Mouse (Mus musculus) thymus, adult 2 months (tissue): ENCODE measurements around the gene Klhl23. TPM values are rescaled to one million over a fixed set of nuclear protein-coding genes. Genes with fewer than 3 reads are reported as not detected.

Experiments
- DNase-seq: peaks from one replicate; pipeline ENCODE4 v3.0.0; 2021
- H3K27ac ChIP-seq: fragments of 200-500 bp; 2 replicates; pipeline ENCODE4 v1.5.1; 2012; ENCODE audit warnings: low read length, control low read depth; ENCODE audit not compliant: control insufficient read depth, insufficient read depth
- H3K27me3 ChIP-seq: fragments of 200-500 bp; 2 replicates; pipeline ENCODE4 v1.6.1; 2012; ENCODE audit warnings: mild to moderate bottlenecking, low read length, moderate library complexity, mixed read lengths; ENCODE audit not compliant: control insufficient read depth, insufficient read depth
- H3K36me3 ChIP-seq: fragments of 200-500 bp; 2 replicates; pipeline ENCODE4 v1.6.1; 2012; ENCODE audit warnings: mild to moderate bottlenecking, low read length, moderate library complexity; ENCODE audit not compliant: control insufficient read depth, insufficient read depth
- H3K4me1 ChIP-seq: fragments of 200-500 bp; replicated peaks from 2 replicates; pipeline ENCODE4 v1.6.1; 2012; ENCODE audit warnings: low read length; ENCODE audit not compliant: control insufficient read depth, insufficient read depth
- H3K4me3 ChIP-seq: fragments of 200-500 bp; 2 replicates; pipeline ENCODE4 v1.5.1; 2012; ENCODE audit warnings: mild to moderate bottlenecking, low read length, control low read depth, moderate library complexity; ENCODE audit not compliant: control insufficient read depth, insufficient read depth
- CTCF ChIP-seq: fragments of 200-500 bp; IDR thresholded peaks from 2 replicates; pipeline ENCODE4 v1.5.1; 2012; ENCODE audit warnings: mild to moderate bottlenecking, control low read depth, low read length, moderate library complexity, borderline replicate concordance; ENCODE audit not compliant: control insufficient read depth, poor library complexity, insufficient read depth; ENCODE audit errors: extremely low read depth
- POLR2A ChIP-seq: fragments of 200-500 bp; IDR thresholded peaks from 2 replicates; pipeline ENCODE4 v1.6.1; 2012; ENCODE audit warnings: mild to moderate bottlenecking, low read length, control low read depth, moderate library complexity; ENCODE audit not compliant: control insufficient read depth, poor library complexity, insufficient read depth; ENCODE audit errors: extremely low read depth
- WGBS: fragments of 180-500 bp; shearing (Covaris S2); methylation state at CpG from one replicate; pipeline ENCODE4 v1.1.7; 2018; 5-methylcytosine and 5-hydroxymethylcytosine counted together
- polyA plus RNA-seq: library from polyadenylated mRNA; depleted of rRNA; stranded (reverse); fragments of >200 nt; gene quantifications from 2 replicates; pipeline ENCODE4 v1.2.3, GENCODE M21; 2012; rRNA removed

Klhl23 gene
- polyA plus RNA-seq, result 2.5 and 3.4 TPM in 2 replicates

DNA sequence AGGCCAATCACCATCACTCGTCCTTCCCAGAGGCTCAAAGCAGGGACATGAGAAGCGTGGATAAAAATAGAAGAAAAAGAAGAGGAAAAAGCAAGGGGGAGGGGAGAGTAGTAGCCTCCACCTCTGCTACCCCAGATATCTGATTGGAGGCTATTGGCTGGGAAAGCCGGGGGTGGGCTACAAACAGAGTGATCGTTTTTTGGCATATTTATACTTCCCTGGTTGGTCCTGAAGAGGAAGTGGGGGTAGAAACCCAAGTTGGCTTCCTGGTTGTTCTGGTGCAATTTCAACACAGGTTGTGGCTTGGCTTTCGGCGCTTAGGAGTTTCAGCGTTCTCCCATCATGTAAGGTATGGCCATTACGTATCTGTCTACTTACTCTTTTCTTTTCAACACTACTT, at the start of gene Klhl23:
TSS of gene Klhl23 (plus strand) at position 234 of the 400 bp plus-strand sequence.
- peak within 1 kb of the TSS; percentile 63 for H3K4me3 ChIP-seq
- H3K4me1 ChIP-seq, result peaks cover 9% of the 10 kb centered on the region; the same call in 1 of the 2 replicates
- no peak within 1 kb of the TSS for H3K27ac ChIP-seq
- peak; percentile 8 for DNase-seq
- 12% methylated on average over 8 of the region's 8 CpGs for WGBS
- H3K36me3 ChIP-seq, result no peaks in the 10 kb centered on the region
- no peak for TF ChIP-seq CTCF
- TF ChIP-seq POLR2A, result no peak
- H3K27me3 ChIP-seq, result no peaks in the 10 kb centered on the region

DNA sequence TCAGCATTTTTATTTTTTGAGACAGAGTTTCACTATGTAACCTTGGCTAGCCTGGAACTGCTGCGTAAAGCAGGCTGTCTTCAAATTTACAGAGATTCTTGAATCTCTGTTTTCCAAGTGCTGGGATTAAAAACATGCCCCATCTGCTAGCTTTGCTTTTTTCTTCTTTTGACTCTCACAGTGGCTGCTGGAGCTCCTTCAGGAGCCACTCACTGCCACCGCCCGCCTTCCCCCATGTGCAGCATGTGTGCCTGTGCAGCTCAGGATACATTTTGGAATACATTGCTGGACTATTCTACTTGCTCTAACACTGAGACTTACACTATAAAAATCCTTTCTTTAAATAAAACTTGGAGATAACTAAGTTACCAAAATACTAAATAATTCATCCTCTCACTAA, 48.4 kb upstream of the Klhl23 start:
- Histone ChIP-seq H3K4me3 (no peak overlapping the region), H3K4me1 (peaks cover 9% of the 10 kb centered on the region), H3K36me3 (peaks cover 4% of the 10 kb centered on the region; the same call in 1 of the 2 replicates), H3K27ac (no peak overlapping the region), H3K27me3 (no peaks in the 10 kb centered on the region)
- no peak for TF ChIP-seq CTCF
- TF ChIP-seq POLR2A, result no peak
- WGBS, result 97% methylated on average over 3 of the region's 3 CpGs
- no peak for DNase-seq

DNA sequence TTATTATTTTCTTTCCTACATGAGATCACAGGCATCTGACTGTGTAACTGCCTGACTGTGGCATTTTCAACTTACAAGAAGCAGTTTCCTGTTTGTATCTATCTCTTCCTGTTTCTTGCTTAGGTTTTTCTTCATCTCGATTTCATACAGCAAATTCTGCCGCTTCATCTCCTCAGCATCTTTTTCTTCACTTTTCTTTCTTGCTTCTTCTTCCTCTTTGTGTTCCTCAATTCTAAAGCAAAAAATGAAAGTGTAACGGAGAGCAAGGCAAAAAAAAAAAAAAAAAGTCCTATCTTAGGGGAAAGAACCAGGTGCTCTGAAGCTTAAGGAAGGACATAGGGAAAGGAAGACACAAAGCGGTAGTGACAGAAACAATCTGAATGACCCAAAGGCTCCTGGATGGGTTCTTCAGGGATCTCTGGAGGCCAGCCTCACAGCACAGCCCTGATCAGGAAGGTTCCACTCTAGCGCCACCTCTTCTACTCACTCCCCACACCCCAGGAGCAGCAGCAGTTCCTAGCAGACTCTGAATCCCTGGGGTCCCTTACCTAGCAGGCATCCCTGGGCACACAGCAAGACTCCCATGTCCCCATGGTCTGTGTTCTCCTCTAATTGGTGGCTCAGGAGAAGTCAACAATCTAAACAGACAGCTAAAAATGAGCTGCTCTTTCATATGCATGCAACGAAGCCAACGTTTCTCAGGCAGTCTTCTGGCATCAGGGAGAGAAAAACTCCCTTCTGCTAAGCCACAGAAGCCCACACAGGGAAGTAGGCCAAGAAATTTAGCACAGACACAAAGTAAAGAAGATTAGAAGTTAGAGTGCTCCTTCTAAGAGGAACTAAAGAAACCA, 43.5 kb upstream of the Klhl23 start:
- Histone ChIP-seq H3K36me3 (peaks cover 4% of the 10 kb centered on the region; the same call in 1 of the 2 replicates), H3K4me1 (peaks cover 11% of the 10 kb centered on the region), H3K27ac (peak overlapping the region; percentile 90), H3K4me3 (peak overlapping the region; percentile 3; the same call in 1 of the 2 replicates), H3K27me3 (no peaks in the 10 kb centered on the region)
- no peak for TF ChIP-seq POLR2A
- TF ChIP-seq CTCF, result no peak
- WGBS, result 16% methylated on average over 7 of the region's 7 CpGs
- peak; percentile 62 for DNase-seq

DNA sequence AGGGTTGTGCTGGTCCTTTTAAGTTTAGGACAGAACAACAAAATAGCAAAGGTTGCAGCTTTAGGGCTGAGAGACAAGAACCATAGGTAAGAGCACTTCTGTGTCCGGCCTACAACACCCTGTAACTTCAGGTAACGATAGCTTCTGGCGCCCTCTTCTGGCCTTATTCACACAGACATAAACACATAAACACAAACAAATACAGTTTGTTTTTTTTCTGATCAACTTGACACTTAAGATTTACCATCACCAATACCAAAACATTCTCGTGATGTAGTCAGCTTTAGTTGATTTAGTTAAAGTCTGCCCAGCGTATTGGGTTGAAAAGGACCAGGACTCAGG, 42.9 kb upstream of the Klhl23 start:
- no peaks in the 10 kb centered on the region for H3K27me3 ChIP-seq
- H3K36me3 ChIP-seq, result peaks cover 4% of the 10 kb centered on the region; the same call in 1 of the 2 replicates
- H3K4me3 ChIP-seq, result no peak overlapping the region
- peak overlapping the region; percentile 90; the same call in 1 of the 2 replicates for H3K27ac ChIP-seq
- TF ChIP-seq POLR2A (no peak), CTCF (no peak)
- peaks cover 11% of the 10 kb centered on the region for H3K4me1 ChIP-seq
- WGBS, result 63% methylated on average over 5 of the region's 5 CpGs
- peak; percentile 64 for DNase-seq

DNA sequence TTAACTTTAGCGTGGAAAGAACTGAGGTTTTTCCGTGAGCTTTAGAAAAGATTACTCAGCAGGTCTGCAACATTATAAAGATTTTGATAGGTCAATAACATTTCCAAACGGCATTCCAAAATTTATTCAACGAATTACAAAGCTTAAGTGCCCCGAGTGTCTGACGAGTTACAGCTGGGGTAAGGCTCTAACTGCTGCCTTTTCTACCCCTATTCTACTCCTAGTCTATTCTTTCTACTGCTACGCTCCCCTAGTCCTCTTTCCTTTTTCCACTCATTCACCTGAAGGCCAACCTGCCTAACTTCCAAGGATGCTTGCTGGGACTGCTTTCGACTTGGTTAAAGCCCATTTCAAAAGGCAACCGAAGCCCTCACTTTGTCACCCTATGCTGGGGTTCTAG, 32.8 kb upstream of the Klhl23 start:
- Histone ChIP-seq H3K27ac (no peak overlapping the region), H3K36me3 (no peaks in the 10 kb centered on the region; the same call in 1 of the 2 replicates), H3K4me3 (peak overlapping the region; percentile 73), H3K4me1 (peaks cover 5% of the 10 kb centered on the region), H3K27me3 (no peaks in the 10 kb centered on the region)
- WGBS, result 34% methylated on average over 9 of the region's 9 CpGs
- DNase-seq, result no peak
- TF ChIP-seq CTCF (no peak), POLR2A (no peak)

DNA sequence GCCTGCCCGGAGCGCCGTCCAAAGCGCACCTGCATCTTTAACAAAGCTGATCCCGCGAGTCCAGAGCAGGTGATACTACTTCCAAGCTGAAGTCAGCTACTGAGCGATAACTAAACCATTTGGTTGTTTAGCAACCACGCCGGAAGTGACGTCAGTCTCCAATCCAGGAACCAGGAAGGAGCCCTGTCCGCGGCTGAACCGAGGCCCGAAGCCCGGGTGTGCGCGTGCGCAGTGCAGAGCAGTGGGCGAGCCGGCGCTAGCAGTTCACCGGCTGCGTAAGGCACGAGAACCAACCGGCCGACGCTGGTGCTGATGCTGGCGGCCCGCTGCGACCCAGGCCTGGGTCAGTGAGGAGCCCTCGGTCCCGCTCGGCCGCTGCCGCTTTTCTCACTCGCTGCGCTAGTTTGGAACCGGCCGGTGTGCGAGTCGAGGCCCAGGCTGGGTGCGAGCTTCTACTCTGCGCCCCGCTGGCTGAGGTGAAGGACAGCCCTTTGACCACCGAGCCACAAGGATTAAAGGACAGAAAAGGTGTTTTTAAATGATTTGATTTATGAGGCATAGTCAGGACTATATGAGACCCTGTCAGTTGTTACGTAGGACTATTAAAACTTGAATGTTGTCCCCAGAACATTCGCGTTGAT, 32.2 kb upstream of the Klhl23 start, which contains the start of the genes Ccdc173 and Phospho2:
TSS of gene Ccdc173 (minus strand) at position 147 of the 641 bp plus-strand sequence.
TSS of gene Phospho2 (plus strand) at position 195 of the 641 bp plus-strand sequence.
- Histone ChIP-seq H3K27ac (no peak within 1 kb of the TSS), H3K27me3 (no peaks in the 10 kb centered on the region), H3K36me3 (no peaks in the 10 kb centered on the region; the same call in 1 of the 2 replicates), H3K4me3 (peak within 1 kb of the TSS; percentile 73), H3K4me1 (peaks cover 5% of the 10 kb centered on the region)
- TF ChIP-seq POLR2A (peak; percentile 75; the same call in 1 of the 2 replicates), CTCF (0 out of 2 replicates have a peak, but pooled peaks have one; percentile 55)
- DNase-seq, result peak; percentile 98
- 2% methylated on average over 48 of the region's 48 CpGs for WGBS
